Mouse (Mus musculus): ENCODE measurements around the gene Elovl5.
"Not testable (repeated sequence)": the region's sequence is repeated elsewhere in the genome, so short reads cannot be mapped to it uniquely, and the experiment has no call there.

The Elovl5 gene

DNA sequence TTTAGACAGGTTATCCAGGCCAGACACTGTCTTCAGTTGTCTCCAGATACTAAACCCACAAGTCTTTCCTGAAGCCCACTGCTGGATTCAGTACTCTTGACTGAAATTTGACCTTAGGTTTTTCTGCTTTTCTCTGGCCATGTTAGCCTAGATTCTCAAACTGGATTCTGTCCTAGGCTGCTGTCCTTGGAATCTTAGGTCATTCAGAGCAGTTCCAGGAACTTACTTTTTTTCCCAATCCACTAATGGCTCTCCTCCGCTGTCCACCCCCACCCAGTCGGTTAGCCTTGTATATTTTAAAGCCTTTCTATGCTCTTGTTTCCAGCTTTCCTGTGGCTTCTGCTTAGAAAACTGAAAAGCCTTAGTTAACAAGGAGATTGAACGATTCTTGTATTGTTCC, 37.8 kb downstream of the Elovl5 start:
- DNase-seq (ENCODE audit: low read depth), result no peak

DNA sequence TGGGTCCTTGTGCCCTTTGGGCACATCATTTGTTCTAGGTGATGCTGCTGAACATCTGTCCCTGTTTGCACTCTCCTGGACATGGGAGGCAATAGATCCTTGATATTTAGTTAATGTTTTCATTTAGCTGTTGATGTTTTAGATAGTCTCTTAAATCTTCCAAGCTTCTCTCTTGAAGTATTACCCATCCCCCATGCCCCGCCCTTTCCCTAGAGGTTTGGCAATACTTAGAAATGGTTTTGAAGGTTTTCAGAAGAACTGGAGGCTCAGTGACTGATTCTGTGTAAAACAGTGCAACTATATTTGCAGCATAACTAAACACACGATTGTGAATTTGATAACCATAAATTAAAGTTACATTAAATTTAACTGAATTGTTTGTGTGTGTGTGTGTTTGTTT, 38.3 kb downstream of the Elovl5 start:
- peak; percentile 54 for DNase-seq (ENCODE audit: low read depth)

DNA sequence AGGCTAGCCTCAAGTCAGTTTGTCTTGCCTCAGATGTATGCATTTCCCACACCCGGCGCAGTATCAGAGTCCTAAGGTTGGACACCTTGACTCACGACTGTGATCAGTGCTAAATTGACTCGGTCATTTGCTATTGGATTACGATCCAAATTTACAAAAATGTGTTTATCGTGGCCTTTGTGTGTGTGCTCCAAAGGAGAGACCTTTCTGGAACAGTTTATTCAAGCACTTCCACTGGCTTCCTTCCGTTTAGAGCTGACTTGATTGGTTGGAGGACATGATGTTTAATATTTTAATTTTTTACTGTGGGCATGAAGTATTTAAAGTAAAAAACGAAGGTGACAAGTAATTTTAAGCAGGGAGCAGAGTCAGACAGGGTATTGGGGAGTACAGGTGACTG, 38.8 kb downstream of the Elovl5 start:
- no peak for DNase-seq (ENCODE audit: low read depth)

DNA sequence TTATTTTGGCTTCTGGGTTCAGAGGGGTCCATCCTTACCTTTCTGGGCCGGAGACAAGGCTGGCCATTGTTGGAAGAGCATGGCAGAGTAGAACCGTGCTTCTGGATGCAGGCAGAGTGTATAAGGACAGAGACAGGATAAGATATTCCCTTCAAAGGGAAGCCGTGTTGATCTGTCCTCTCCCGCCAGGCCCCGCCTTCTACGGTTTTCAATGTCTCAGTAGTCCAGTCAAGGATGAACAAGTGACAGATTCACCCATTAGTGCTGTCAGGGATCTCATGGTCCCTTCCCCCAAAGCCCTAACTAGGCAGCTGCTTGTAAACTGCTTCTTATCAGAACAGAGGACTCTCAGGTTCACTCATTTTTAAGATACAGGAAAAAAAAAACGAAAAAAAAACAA, 41.2 kb downstream of the Elovl5 start:
- no peak for DNase-seq (ENCODE audit: low read depth)

- DNase-seq (ENCODE audit: low read depth), result no peak
Observed at GRCm38 (mm10) chr9:77959759-77960158, 42.6 kb downstream of the Elovl5 start.

- DNase-seq (ENCODE audit: low read depth), result peak; percentile 40
Observed at GRCm38 (mm10) chr9:77961350-77961749, 44.2 kb downstream of the Elovl5 start.

DNA sequence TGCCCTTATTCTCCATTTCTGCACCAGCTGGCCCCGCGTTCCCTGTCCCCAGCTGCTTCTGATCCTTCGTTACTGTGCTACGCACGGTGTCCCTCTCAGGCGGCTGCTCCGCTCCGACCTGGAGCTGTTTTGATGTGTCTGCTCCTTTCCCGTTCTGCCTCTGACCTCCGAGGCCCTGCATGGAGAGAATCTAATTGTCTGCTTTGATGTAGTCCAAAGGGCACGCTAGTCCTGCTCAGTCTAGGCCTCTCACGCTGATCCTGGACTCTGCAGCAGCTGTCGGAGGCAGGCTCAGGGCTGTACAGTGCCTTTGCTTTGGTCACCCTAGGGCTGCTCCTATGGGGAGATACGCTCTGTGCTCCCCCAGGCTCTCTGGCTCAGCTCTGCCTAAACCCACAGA, 46.9 kb downstream of the Elovl5 start:
- no peak for DNase-seq (ENCODE audit: low read depth)

DNA sequence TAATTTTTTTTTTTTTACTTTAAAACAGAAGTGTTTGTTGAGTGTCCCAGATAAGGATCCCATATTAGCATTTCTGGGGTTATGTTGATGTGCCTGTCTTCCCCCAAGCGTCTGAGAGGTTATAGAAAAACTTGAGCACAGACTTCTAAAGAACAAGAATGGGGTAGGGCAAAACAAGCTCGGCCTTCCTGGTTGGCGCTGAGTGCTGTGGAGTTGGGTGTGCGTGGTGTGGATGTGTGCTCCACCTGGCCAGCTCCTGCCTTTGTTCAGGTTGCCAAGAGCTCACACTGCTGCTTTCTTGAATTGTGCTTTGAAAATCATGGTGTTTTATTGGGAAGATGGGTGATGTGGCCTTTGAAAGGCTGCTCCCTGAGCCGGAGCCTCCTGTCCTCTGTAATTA, 48.1 kb downstream of the Elovl5 start:
- no peak for DNase-seq (ENCODE audit: low read depth)

- DNase-seq (ENCODE audit: low read depth), result peak; percentile 37
Observed at GRCm38 (mm10) chr9:77965768-77966552, 48.8 kb downstream of the Elovl5 start.

- no peak for DNase-seq (ENCODE audit: low read depth)
Observed at GRCm38 (mm10) chr9:77966861-77967260, 49.7 kb downstream of the Elovl5 start.

DNA sequence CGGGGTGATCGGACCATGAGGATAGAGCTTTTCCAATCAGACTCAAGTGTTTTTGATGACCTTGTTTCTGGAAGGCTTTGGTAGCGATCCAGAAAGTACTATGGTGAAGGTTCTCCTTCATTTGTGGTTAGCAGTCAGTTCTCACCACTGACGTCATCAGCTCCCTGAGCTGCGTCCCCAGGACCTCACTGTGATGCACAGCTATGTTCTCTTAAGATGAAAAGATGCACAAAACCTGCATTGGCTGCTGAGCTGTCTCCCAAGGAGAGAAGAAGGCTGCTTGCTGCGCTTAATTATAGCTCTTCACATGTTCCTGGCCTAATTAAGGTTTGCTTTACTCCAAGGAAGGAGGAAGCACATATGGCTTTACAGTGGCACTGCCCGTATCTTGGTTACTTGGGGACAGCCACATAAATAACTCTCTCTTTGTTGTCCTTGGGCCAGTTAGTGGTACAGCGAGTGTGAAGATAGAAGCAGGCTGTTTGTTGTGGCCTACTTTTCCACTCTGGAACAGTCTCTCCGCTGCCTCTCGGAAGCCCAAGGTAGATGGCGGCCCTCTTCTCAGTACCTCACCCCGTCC, 50.5 kb downstream of the Elovl5 start:
- no peak for DNase-seq (ENCODE audit: low read depth)

- no peak for DNase-seq (ENCODE audit: low read depth)
Observed at GRCm38 (mm10) chr9:77969192-77969953, 52.2 kb downstream of the Elovl5 start.

- DNase-seq (ENCODE audit: low read depth), result no peak
Observed at GRCm38 (mm10) chr9:77979000-77979399, 61.8 kb downstream of the Elovl5 start.

DNA sequence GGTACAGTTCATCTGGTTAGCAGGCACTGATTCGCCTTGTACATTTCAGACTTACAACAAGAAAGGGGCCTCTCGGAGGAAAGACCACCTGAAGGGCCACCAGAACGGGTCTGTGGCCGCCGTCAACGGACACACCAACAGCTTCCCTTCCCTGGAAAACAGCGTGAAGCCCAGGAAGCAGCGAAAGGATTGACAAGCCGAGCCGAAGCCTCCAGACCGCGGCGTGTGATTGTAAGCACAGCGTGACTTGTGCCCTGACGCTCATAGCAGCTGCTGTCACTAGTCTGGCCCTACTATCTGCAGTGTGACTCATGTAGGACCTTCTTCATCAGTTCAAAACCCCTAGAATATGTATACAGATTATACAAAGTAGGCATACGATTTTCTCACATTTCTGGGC, 65.5 kb downstream of the Elovl5 start:
- DNase-seq (ENCODE audit: low read depth), result no peak

GRCm38 (mm10) chr9:77983521-77983920, 66.4 kb downstream of the Elovl5 start:
- no peak for DNase-seq (ENCODE audit: low read depth)

DNA sequence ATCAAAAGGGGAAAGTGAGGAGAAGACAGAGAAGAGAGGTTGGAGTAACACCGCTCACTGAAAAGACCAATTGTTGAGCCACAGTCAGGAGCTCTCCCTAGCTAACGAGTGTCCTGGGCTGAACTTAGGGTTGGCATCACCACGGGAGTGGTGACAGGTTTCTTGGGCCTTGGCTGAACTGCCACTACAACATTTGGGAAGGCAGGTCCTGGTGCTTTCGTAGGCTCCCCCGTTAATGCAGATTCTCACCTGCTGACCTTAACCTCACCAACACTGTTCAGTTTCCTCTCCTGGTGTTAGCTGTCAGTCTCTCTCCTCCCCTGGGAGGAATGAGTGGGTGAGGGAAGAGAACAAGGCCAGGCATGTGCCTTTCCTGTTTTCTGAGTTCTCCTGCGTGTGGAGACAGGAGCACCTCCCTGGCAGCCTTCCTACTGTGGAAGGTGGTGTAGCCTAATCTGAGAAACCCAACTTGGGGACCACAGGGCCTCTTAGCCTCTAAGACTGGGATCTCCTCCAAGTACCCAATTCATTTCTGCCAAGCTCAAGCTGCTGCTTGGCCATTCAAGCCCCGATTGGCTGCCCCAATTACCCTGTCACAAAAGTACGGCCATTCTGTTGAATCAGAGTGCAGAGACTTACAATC, 69.1 kb downstream of the Elovl5 start:
- no peak for DNase-seq (ENCODE audit: low read depth)

DNA sequence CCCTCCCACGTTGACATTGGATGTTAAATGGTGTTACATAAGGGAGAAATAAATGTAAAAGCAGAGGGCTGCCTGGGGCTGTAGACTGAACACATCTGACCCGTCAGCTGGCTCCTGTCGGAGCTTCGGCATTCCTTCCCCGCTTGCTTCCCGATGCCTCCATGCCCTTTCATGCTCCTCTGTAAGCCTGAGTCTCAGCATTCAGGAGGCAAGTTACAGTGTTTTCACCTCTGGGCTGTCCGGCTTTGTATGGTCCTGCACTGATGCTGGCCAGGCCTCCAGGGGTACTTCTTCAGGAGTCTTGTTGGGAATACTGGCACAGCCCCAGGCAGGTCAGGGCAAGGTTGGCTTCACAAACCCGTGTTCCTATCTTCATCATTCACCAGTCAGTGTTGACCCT, 72.5 kb downstream of the Elovl5 start:
- DNase-seq (ENCODE audit: low read depth), result no peak

DNA sequence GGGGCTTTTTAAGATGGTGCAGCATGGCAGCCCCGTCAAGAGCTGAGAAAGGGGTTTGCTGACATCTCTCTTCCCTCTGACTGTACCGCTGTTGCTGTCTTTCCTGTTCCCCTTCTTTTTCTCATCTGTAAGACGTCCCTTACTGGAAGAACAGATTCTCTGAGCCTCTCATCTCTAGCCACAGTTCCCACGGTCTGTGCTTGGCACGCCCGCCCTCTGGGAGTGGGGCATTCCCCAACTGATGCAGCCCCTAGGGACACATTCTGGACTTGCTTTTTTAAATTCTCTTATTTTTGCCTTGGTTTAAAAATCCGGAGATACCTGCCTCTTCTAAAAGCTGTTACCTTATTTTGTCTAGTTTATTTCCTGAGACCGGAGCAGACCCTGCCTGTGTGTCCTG, 73.1 kb downstream of the Elovl5 start:
- no peak for DNase-seq (ENCODE audit: low read depth)

GRCm38 (mm10) chr9:77991650-77992049, 74.5 kb downstream of the Elovl5 start:
- no peak for DNase-seq (ENCODE audit: low read depth)

GRCm38 (mm10) chr9:77992276-77992675, 75.1 kb downstream of the Elovl5 start:
- DNase-seq (ENCODE audit: low read depth), result no peak

DNA sequence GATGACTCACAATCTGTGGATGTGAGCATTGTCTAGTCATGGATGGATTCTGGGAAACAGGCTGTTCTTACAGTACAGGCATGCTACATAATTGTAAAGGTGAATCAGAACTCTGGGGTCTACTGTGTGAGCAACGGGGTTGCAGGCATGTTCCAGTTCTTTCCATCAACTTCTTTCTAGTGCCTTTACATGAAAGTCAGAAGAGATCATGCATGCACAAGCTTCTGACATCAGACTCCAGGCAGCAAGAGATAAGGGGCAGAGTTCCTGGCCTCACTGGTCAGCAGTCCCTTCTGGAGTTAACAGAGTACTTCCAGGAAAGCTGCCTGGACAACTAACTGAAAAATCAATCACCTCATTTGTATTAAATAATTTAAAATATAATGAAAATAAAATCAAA, 75.9 kb downstream of the Elovl5 start:
- no peak for DNase-seq (ENCODE audit: low read depth)

GRCm38 (mm10) chr9:77993538-77994255, 76.5 kb downstream of the Elovl5 start:
- DNase-seq (ENCODE audit: low read depth), result not testable (repeated sequence)

Measured in induced T-regulatory cell, adult 2 months (primary cell).